Mouse (Mus musculus): Measurements from ENCODE around the gene 9430097D07Rik. TPM values are rescaled to one million over a fixed set of nuclear protein-coding genes. Genes with fewer than 3 reads are reported as not detected.

9430097D07Rik gene
- 1 to 10 TPM in 1 of 2 experiments, under 1 TPM in 1; 0.86 to 1.1 TPM for total RNA-seq (2021)
- long read RNA-seq, experiment 1, partial matches to known transcripts = 0 of 2 reads
- long read RNA-seq, experiment 1, other reads (novel, unspliced or antisense) = 1 of 2 reads
- long read RNA-seq, experiment 2, partial matches to known transcripts = 0 of 1 reads
- long read RNA-seq, experiment 2, other reads (novel, unspliced or antisense) = 0 of 1 reads

DNA sequence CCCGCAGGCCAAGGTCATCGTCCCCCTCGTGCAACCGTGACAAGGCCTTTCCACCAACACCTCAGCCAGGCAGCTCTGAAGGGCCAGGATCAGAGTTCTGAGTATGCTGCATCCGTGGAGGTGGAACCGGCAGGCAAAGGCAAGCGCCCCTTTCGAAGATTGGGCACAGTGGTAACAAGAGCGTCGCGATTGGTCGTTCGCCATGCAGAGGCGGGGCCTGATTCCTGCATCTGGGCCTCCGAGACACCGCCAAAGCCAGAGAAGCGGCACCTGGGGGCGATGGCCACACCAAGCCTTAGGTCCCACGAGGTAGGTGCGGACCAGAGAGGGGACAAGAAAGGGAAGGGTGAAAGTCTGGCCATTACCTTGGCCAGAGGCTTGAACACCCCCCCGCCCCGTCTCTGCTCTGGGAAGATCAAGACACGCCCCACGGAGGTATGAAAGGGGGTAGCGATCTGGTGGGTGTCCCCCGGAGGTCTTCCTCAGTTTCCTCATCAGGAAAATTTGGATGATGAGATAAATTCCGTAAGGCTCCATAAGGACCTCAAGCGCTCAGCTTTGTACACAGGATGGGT lies at the start of gene 9430097D07Rik:
9430097D07Rik (minus strand) TSS at position 99 of the 575 bp plus-strand sequence.
- intact Hi-C loops (cut with DNase I) = no loop called here
- DNase-seq (ENCODE audit: low spot score in 2 of 2) = peak; percentile 77 to 86

DNA sequence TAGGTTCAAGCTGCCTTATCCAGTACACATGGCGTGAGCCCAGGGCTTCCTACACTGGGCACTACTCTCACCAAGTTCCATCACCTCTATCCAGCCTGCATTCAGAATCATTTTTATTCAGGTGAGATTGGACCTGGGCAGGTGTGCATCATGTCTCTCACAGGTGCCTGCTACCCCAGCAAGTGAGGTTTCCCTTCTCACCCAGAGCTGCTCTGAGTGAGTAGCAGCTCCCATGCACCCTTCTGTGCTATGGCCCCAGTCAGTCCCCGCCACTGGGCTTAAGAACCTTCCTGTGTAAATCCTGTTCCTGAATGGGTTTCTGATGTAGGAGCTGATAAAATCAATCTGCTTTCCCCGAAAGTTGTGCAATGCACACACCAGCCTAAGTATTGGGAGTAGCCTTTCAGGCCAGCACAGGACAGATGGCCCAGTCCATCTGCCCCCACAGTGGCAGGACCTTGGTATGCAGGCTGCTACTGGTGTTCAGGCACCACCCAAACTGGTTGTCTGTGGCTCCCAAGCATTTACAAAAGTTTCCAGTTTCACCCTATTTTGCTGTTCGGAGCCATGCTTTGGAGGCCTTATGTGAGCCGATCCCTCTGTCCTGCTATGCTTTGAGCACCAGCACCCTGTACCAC lies 48.7 kb upstream of the 9430097D07Rik start:
- no peak for DNase-seq (ENCODE audit: low spot score in 2 of 2)
- intact Hi-C loops (cut with DNase I) = loop anchor here (5.0 kb wide), 1 partner anchor 42 kb away; no protein-coding TSS in a partner anchor

DNA sequence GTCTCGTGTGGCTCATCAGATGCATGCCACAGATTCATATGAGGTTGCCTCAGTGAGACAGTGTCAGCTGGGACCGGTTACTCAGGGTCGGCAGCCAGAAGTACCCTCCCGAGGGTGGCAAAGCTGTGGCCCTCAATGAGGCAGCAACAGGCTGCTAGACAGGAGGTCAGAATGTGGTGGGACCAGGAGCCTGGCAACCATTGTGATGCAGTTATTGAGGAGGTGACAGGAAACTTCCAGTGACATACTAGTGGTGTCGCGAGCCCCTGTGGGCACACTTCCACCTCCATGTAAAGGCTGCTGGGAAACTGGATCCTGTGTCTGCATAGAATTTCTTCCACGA lies 46.0 kb upstream of the 9430097D07Rik start, which contains the start of gene Ak1:
Ak1 (plus strand) TSS at position 242 of the 343 bp plus-strand sequence.
- intact Hi-C loops (cut with DNase I) = loop anchor here (5.0 kb wide), 1 partner anchor 39 kb away; no protein-coding TSS in a partner anchor
- DNase-seq (ENCODE audit: low spot score in 2 of 2) = no peak

- DNase-seq (ENCODE audit: low spot score in 2 of 2) = no peak
- intact Hi-C loops (cut with DNase I) = loop anchor here (5.0 kb wide), 1 partner anchor 39 kb away; no protein-coding TSS in a partner anchor
Observed at GRCm38 (mm10) chr2:32620682-32621516, 45.4 kb upstream of the 9430097D07Rik start.

DNA sequence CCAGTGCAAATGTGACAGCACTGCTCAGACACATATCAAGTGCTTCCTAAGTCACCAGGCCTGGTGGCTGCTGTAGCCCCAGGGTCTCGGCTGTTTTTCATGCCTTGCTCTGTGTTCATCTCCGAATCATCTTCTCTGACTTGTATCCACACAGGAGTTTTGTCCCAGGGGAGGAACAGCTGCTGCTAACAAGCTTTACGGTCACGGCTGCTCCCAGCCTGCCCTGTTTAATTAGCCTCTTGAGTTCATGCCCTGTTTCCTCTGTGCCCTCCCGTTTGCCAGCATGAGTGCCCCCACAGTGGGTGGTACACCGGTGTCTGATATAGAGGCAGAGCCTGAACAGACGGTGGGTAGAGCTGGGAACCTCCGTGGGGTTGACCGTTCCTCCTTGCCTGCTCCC lies 42.6 kb upstream of the 9430097D07Rik start:
- intact Hi-C loops (cut with DNase I) = no loop called here
- DNase-seq (ENCODE audit: low spot score in 2 of 2) = no peak

DNA sequence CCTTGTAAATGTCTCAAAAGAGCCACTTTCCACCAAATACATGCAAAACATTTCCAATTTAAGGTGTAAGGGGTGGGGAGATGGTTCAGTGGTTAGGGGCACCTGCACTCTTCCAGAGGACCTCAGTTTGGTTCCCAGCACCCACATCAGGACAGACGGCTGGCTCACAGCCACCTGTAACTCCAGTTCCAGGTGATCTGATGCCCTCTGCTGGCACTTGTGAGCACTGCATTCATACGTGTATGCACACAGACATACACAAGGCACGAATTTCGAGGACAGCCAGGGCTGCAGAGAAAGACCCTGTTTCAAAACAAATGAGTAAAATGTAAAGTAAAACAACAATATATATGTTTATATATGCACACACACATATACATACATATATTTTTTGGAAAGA lies 42.1 kb upstream of the 9430097D07Rik start:
- DNase-seq (ENCODE audit: low spot score in 2 of 2) = peak in 1 of 2 experiments; percentile 35
- intact Hi-C loops (cut with DNase I) = no loop called here

DNA sequence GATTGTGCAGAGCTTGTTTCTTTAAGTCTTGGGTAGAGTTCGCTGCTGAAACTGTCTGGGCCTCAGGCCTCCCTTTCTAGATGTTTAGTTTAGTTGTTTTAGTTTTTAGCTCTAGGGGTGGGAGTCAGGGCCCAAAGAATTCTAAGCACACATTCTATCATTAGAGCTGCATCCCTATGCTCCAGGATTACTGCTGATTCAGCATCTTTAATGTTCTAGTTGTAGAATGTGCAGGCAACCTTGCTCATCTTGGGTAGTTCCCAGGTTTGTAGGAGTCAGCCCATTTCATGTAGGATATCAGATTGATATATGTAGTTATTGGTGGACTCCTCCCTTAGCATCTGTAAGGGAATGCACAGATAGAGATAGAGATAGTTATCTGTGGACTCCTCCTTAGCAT lies 41.6 kb upstream of the 9430097D07Rik start:
- intact Hi-C loops (cut with DNase I) = no loop called here
- no peak for DNase-seq (ENCODE audit: low spot score in 2 of 2)

DNA sequence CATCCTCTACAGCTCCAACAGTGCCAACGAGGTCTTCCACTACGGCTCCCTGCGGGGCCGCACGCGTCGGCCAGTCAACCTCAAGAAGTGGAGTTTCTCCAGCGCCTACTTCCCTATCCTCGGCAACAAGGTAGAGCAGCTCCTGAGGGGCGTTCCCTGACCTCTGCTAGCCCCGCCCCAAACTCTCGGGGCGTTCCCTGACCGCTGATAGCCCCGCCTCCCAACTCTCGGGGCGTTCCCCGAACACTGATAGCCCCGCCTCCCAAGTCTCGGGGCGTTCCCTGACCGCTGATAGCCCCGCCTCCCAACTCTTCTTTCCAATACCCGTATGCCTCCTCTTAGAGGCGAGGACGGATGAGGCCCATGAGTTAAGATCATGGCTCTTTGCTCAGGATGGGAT lies 36.8 kb upstream of the 9430097D07Rik start:
- DNase-seq (ENCODE audit: low spot score in 2 of 2) = no peak
- intact Hi-C loops (cut with DNase I) = no loop called here

DNA sequence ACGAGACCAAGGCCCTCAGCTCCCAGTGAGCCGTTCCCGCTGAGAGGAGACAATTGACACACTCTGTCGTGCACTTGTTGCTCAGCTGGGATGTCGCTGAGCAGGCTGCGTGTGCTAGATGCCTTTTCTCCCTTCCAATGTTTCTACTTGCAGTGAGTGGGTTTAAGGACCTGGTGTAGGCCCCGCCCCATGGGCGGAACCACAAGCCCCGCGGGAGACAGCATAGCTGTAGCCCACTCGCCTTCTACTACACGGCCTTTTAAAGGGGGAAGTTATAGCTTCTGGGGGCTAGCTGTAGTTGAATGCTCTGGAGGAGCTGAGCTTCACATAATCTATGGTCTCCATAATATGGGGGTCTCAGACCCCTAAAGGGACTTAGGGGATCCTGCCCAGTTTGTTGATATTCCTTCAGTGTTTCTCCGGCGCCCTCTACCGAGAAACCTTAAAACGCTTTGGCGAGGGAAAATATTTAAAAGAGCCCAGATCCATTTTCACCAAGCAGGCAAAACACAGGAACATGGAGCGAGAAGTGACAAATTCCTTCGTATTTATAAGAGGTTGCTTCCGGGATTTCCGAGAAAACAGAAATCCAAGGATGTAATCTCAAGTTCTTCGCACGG lies 35.2 kb upstream of the 9430097D07Rik start:
- DNase-seq (ENCODE audit: low spot score in 2 of 2) = peak; percentile 53 to 74
- intact Hi-C loops (cut with DNase I) = no loop called here

GRCm38 (mm10) chr2:32608778-32609435 lies 33.4 kb upstream of the 9430097D07Rik start:
- no peak for DNase-seq (ENCODE audit: low spot score in 2 of 2)
- intact Hi-C loops (cut with DNase I) = no loop called here

GRCm38 (mm10) chr2:32608141-32608777 lies 32.8 kb upstream of the 9430097D07Rik start:
- intact Hi-C loops (cut with DNase I) = no loop called here
- DNase-seq (ENCODE audit: low spot score in 2 of 2) = peak in 1 of 2 experiments; percentile 58

DNA sequence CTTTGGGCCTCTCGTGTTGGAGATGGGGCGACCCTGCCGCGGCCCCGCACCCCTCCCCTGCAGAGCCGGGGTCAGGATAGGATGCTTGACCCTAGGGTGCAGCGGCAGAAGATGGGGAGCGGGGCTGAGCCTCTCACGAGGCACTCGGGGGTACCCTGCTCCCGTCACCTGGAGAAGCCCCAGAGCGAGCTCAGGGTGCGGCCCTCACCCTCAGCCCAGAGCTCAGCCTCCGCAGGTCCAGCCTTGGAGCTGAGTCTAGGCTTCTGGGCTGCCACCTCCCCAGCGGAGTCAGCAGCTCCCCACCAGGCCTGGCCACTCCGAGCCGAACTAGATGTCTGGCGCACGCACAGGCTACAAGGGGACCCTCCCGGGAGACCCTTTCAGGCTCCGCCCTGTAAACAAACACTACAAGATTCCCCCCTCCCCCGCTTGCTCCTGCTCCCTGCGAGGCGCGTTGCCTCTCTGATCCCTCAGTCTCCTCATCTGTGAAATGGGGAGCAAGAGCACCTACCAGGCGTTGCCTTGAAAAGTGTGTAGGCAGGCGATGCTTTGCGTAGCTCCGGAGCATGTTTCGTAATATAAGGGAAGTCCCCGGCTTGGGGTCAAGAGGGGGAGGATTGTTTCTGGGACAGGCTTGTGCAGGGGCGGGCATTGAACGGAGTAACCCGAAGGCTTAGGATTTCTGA lies 31.9 kb upstream of the 9430097D07Rik start:
- DNase-seq (ENCODE audit: low spot score in 2 of 2) = peak in 1 of 2 experiments; percentile 53

GRCm38 (mm10) chr2:32606161-32607142 lies 31.0 kb upstream of the 9430097D07Rik start:
- intact Hi-C loops (cut with DNase I) = no loop called here
- peak; percentile 83 to 88 for DNase-seq (ENCODE audit: low spot score in 2 of 2)

More for the DNA sequence above, 31.9 kb upstream of the 9430097D07Rik start:
- intact Hi-C loops (cut with DNase I) = no loop called here

DNA sequence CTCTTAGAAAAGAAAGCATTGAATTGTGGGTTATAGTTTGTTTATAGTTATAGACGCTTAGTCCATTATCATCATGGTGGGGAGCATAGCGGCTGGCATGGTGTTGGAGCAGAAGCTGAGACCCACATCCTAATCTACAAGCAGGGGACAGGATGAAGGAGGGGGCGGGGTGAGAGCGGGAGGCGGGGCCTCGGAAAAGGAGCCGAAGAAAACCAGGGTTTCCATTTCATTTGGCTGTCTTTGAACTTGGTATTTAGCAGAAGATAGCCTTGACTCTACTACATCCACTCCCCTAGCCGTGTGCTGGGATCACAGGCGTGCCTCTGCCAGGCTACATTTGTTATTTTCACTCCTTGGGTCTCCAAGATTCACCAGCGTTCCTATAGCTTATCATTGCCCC lies 29.1 kb upstream of the 9430097D07Rik start:
- intact Hi-C loops (cut with DNase I) = no loop called here
- no peak for DNase-seq (ENCODE audit: low spot score in 2 of 2)

DNA sequence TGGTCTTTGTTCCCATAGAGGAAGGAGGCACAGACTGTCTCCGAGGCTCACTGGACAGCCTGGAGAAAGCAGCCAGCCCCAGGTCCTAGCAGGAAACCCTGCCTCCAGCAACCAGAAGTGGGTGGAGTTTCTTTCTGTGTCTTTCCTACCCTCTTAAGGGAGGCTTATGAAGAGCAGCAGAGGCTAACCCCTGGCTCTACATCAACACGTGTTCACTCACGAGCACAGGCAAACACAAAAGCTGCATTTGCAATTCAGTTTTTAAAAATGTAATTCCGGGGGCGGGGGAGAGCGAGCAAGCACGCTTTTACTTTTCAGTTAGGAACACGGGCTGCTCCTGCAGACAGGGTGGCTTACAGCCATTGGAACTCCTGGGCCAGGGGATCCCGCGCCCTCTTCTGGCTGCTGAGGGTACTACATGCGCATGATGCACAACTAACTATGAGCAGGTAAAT lies 27.1 kb upstream of the 9430097D07Rik start:
- intact Hi-C loops (cut with DNase I) = loop anchor here (2.0 kb wide), 1 partner anchor 16 kb away; the partner anchor contains the start of gene St6galnac4

GRCm38 (mm10) chr2:32601417-32602065 lies 26.1 kb upstream of the 9430097D07Rik start:
- intact Hi-C loops (cut with DNase I) = loop anchor here (2.0 kb wide), 1 partner anchor 15 kb away; the partner anchor contains the start of gene St6galnac4

More for the DNA sequence above, 27.1 kb upstream of the 9430097D07Rik start:
- DNase-seq (ENCODE audit: low spot score in 2 of 2) = peak; percentile 93 to 94

More at GRCm38 (mm10) chr2:32601417-32602065, 26.1 kb upstream of the 9430097D07Rik start:
- no peak for DNase-seq (ENCODE audit: low spot score in 2 of 2)

All from left cerebral cortex, postnatal 14 days (tissue).